Mouse (Mus musculus) retina, embryonic 14.5 days (tissue): ENCODE data around the gene Olfr201.
"Not testable (repeated sequence)": the region's sequence is repeated elsewhere in the genome, so short reads cannot be mapped to it uniquely, and the experiment has no call there.

Experiments
- DNase-seq: peaks from one replicate; pipeline ENCODE4 v3.0.0-alpha.2; 2015; ENCODE audit warnings: low spot score

The Olfr201 gene

DNA sequence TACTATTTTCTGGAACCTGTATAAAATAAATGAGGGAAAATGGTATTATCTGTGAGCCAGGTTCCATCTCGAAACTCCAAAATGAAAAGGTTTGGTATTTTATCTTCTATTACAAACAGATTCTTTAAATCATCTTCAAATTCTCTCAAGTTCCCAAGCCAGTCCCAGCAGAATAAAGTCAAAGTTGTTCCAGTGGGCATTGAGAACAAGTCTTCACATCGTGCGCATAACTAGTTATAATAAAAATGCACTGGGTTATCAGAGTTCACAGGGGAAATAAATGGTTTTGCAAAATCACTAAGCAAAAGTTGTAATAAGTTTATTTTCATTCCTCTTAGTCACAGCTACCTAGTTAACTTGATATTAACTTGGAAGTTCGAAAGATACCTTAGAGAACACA, at the start of gene Olfr201:
Olfr201 (minus strand) TSS at position 101 of the 400 bp plus-strand sequence.
- not testable (repeated sequence) for DNase-seq

DNA sequence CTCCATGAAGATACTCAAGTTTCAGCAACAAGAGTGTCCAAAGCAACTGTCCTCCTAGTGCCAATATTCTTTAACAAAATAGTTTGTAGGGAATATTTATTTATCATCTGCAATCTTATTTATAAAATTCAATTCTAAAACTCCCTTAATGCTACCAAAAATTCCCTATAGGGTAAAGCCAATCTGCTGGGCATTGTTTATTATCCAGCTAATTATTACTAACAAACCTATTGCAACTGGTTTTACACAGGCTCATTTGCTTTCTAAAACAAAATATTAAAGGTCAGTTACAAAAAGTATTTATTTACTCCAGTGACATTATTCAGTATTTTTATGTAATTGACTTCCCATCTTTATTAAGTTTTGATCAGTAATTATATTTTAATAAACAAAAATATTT, 45.7 kb upstream of the Olfr201 start, which contains the start of gene Olfr204:
Olfr204 (minus strand) TSS at position 101 of the 400 bp plus-strand sequence.
- DNase-seq: no peak

DNA sequence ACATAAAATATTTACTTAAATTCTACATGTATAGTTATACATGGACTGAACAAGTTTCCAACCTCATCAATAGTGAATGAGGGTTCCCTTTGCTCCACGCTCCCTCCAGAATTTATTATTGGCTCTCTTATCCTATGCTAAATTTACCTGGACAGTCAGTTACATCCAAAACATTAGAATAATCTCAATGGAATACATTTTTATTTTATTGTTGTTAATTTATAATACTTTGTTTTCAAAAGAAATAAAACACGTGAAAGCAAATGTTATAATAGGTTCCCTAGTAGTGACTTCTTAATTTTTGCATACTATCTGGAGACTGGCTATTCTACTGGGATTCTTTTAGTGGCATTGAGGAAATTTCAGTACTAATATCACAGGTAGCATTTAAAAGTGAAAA, 26.1 kb upstream of the Olfr201 start, which contains the start of gene Olfr203:
Olfr203 (plus strand) TSS at position 301 of the 400 bp plus-strand sequence.
- DNase-seq: no peak

DNA sequence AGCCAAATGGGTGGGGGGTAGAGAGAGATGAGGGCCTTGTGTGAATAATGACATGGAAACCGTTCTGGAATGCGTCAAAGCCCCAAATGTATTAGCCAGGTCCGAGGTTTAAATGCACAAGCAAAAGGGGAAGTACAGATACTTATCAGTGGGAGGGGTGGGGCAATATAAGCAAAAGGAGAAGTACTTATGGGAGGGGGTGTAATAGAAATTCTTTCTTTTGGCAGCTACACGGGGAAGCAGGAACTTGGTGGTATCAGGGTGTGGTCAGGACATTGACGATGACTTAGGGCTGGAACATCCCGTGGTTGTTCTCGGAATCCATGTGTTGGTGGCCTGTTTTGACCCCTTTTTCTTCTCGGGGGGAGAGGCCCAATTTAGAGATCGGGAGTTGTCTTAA, 15.1 kb upstream of the Olfr201 start:
- DNase-seq: not testable (repeated sequence)

DNA sequence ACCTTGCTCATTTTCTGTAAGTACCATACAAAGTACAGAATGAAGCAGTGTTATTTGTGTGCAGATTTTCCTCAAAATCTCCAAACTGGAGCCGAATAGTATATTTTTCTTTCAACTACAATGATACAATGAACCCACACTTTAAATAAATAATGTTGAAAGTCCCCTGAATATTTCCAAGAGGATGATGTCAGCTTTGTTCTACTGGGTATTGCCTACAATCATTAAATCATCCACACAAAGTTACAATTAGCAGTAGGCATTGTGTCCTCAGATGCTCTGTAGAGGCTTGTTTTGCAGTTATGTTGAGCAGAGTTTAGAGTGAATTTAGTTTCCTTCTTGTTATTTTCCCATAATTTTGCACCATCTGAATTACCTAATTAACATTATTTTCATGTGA, 14.3 kb upstream of the Olfr201 start, which contains the start of gene Olfr202:
Olfr202 (minus strand) TSS at position 101 of the 400 bp plus-strand sequence.
- DNase-seq: no peak

DNA sequence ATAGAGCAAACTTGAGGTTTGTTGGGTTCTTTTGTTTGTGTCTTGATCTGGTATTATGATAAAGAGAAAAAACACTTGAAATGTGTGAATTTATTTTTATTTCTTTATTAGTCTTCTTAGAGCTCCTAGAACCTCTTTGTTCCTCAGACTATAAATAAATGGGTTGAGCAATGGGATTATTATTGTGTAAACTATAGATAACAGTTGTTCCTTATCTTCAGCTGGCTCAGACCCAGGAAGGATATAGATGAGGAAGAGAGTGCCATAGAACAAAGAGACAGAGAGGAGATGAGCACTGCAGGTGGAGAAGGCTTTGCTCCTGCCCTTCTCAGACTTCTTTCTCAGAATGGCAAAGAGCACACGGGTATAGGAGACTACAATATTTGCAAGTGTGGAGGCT, 11.0 kb upstream of the Olfr201 start:
- DNase-seq: no peak

DNA sequence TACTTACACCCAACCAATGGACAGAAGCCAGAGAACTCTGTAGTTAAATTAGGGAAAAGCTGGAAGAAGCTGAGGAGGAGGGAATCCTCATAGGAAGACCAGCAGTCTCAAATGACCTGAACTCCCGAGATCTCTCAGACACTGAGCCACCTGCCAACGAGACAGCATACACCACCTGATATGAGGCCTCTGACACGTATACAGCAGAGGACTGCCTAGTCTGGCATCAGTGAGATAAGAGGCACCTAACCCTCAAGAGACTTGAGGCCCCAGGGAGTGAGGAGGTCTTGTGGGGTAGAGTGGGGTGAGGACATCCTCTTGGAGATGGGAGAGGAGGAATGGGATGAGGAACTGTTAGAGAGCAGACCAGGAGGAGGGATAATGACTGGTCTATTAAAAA, 8.1 kb upstream of the Olfr201 start:
- no peak for DNase-seq

DNA sequence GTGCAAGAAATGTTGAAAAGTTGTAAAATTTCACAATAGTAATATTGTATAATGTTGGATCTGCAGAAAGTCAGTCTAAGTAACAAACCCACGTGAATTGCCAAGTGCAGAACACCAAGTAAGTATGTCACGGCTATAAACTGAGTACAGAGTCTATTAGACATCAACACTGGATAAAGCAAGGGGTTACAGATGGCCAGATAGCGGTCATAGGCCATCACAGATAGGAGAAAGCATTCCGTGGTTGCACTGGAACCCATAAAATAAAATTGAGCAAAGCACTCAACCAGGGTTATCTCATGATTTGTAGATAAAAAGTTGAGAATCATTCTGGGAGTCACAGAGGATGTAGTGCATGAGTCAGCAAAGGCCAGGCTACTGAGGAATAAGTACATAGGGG, 3.3 kb downstream of the Olfr201 start:
- DNase-seq: not testable (repeated sequence)

DNA sequence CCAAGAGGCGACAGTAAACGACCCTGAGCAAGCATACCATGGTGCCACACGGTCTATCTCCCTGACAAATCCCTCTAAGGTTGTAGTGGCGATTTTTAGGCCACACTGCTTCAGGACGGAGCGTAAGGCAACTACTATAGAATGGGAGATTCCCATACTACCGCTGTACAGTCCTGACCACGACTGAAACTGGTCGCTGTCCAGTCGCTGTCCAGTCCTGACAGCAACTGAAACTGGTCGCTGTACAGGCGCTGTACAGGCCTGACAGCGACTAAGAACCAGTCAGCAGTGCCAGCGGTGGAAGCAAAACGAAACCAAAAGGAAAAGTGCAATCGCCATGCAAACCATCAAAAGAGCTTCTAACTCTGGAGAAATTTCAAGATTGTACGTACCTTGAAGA, 22.7 kb downstream of the Olfr201 start:
- no peak for DNase-seq

DNA sequence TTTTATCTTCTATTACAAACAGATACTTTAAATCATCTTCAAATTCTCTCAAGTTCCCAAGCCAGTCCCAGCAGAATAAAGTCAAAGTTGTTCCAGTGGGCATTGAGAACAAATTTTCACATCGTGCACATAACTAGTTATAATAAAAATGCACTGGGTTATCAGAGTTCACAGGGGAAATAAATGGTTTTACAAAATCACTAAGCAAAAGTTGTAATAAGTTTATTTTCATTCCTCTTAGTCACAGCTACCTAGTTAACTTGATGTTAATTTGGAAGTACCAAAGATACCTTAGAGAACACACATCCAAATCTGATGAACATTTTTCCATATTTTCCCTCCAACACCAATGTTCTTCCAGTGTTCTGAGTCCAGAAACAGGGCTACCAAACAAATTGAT, 52.8 kb downstream of the Olfr201 start, which contains the start of gene Olfr199:
Olfr199 (minus strand) TSS at position 101 of the 400 bp plus-strand sequence.
- not testable (repeated sequence) for DNase-seq

DNA sequence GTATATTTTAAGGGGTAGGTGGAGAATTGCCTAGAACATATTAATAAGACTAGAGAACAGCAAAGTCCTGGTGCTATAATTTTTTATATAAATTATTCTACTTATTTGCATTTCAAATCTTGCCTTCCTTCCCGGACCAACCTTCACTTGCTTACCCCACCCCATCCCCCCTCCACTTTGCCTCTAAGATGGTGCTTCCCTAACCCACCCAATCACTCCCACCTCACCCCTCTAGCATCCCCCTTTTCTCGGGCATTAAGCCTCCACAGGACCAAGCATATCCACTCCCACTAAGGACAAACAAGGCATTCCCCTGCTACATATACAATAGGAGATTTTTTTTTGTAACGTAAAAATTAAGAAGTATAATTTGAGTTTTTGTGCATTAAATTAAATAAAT, 54.6 kb downstream of the Olfr201 start:
- not testable (repeated sequence) for DNase-seq
